Mouse (Mus musculus) ES-Bruce4 (cell line): Measurements from ENCODE around the gene Slc45a3. TPM values are rescaled to one million over a fixed set of nuclear protein-coding genes. Genes with fewer than 3 reads are reported as not detected.

ENCODE experiments used
- H3K27ac ChIP-seq: 2 replicates; pipeline ENCODE4 v1.5.1; 2012; ENCODE audit warnings: low read length, inconsistent platforms; ENCODE audit not compliant: insufficient read depth
- H3K27me3 ChIP-seq: 2 replicates; pipeline ENCODE4 v1.6.1; 2012; ENCODE audit warnings: mild to moderate bottlenecking, low read length, inconsistent platforms; ENCODE audit not compliant: control insufficient read depth, poor library complexity, insufficient read depth, severe bottlenecking
- H3K36me3 ChIP-seq: 2 replicates; pipeline ENCODE4 v1.6.1; 2012; ENCODE audit warnings: inconsistent platforms, mild to moderate bottlenecking, low read length, moderate library complexity; ENCODE audit not compliant: control insufficient read depth, poor library complexity, insufficient read depth, severe bottlenecking
- H3K4me1 ChIP-seq: one replicate; pipeline ENCODE4 v1.8.1; 2011; ENCODE audit warnings: low read length; ENCODE audit not compliant: control insufficient read depth, insufficient read depth
- H3K4me3 ChIP-seq: 2 replicates; pipeline ENCODE4 v1.5.1; 2011; ENCODE audit warnings: low read depth, mild to moderate bottlenecking, low read length
- H3K9ac ChIP-seq: 2 replicates; pipeline ENCODE4 v1.6.1; 2012; ENCODE audit warnings: low read depth, mild to moderate bottlenecking, inconsistent platforms; ENCODE audit not compliant: poor library complexity, severe bottlenecking
- H3K9me3 ChIP-seq: replicated peaks from 2 replicates; pipeline ENCODE4 v1.6.1; 2012; ENCODE audit warnings: mild to moderate bottlenecking, low read length, inconsistent platforms; ENCODE audit not compliant: control insufficient read depth, poor library complexity, insufficient read depth, severe bottlenecking
- CTCF ChIP-seq: IDR thresholded peaks from one replicate; pipeline ENCODE4 v1.8.1; 2011; ENCODE audit warnings: low read depth, low read length
- EP300 ChIP-seq: IDR thresholded peaks from 2 replicates; pipeline ENCODE4 v1.6.1; 2011; ENCODE audit warnings: low read depth, low read length; ENCODE audit not compliant: insufficient read depth
- POLR2A ChIP-seq: IDR thresholded peaks from one replicate; pipeline ENCODE4 v1.8.1; 2011; ENCODE audit warnings: low read length; ENCODE audit not compliant: insufficient read depth
- polyA plus RNA-seq: library from polyadenylated mRNA; stranded (reverse); fragments of >200 nt; gene quantifications from 2 replicates; pipeline ENCODE4 v1.2.4, GENCODE M21; 2011; ENCODE audit warnings: low read depth; ENCODE audit not compliant: missing spikeins, insufficient read depth, insufficient read length

The Slc45a3 gene
- polyA plus RNA-seq, 1 experiment, result 3.3 TPM

DNA sequence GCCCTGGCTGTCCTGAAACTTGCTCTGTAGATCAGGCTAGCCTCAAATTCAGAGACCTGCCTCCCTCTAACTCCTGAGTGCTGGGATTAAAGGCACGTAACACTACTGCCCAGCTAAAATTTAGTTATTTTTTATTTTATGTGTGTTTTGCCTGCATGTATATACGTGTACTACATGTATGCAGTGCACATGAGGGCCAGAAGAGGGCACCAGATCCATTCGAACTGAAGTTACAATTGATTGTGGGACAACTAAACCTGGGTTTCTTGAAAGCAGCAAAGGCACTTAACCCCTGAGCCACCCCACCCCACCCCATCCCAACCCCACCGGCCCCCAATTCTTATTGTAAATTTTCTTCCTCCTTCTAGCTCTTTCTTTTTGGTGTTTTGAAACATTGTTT, 32.3 kb downstream of the Slc45a3 start:
- Histone ChIP-seq H3K9me3 (no peaks in the 10 kb centered on the region), H3K4me1 (no peaks in the 10 kb centered on the region), H3K4me3 (no peak overlapping the region), H3K36me3 (no peaks in the 10 kb centered on the region), H3K27me3 (no peaks in the 10 kb centered on the region), H3K9ac (no peak overlapping the region), H3K27ac (no peak overlapping the region)
- TF ChIP-seq POLR2A (no peak), EP300 (no peak), CTCF (no peak)

DNA sequence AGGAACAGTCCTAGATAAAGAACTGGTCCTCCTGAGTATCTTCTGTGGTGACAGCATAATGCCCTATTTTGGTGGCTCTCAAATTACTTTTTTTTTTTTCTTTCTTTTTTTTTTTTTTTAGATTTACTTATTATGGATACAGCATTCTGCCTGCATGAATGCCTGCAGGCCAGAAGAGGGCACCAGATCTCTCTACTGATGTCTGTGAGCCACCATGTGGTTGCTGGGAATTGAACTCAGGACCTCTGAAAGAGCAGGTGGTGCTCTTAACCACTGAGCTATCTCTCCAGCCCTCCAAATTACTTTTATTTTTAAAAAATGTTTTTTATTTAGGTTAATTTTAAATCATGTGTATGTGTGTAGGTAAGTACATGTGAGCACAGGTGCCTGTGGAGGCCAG, 37.7 kb downstream of the Slc45a3 start:
- Histone ChIP-seq H3K4me3 (no peak overlapping the region), H3K9me3 (no peaks in the 10 kb centered on the region), H3K27me3 (no peaks in the 10 kb centered on the region), H3K27ac (no peak overlapping the region), H3K9ac (no peak overlapping the region), H3K4me1 (no peaks in the 10 kb centered on the region), H3K36me3 (no peaks in the 10 kb centered on the region)
- TF ChIP-seq POLR2A, result no peak
- TF ChIP-seq EP300, result no peak
- peak; percentile 48 for TF ChIP-seq CTCF

DNA sequence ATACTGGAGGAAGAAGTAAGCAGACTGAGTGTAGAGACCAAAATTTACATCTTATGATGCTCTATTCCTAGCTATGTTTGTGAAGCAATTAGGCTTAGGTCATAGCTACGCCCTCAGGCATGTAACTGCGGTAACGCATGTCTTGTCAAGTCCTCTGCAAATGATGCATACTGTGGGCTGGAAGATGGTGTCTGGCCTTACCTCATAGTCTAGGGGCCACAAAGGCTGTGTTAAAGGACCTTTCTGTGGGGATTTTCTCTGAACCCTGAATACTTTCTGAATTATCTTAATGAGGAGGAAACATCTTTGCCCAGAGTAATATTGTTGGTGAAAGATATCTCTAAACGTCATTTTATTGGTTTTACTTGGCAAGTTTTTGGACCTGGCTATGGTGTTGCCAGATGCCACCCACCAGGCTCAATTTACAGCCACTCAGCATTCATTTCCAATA, 39.1 kb downstream of the Slc45a3 start:
- H3K27ac ChIP-seq, result no peak overlapping the region
- no peaks in the 10 kb centered on the region for H3K9me3 ChIP-seq
- no peaks in the 10 kb centered on the region for H3K4me1 ChIP-seq
- no peaks in the 10 kb centered on the region for H3K27me3 ChIP-seq
- H3K36me3 ChIP-seq, result no peaks in the 10 kb centered on the region
- no peak overlapping the region for H3K4me3 ChIP-seq
- TF ChIP-seq EP300 (no peak), POLR2A (no peak), CTCF (no peak)
- no peak overlapping the region for H3K9ac ChIP-seq

DNA sequence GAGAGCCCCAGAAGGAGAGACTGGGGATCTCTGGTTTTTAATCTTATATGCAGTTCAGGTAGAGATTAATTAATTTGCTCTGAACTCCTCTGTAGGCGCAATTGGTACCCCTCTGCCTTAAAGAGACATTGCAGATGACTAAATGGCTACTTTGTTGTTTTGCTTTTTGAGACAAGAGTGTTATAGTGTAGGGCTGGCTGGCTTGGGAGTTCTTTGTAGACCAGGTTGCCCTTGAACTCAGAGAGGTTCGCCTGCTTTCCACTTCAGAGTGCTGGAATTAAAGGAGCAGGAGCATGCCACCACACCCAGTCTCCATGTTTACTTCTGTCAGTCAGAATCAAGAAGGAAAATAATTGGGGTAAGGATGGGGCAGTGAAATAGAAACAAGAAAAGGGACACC, 40.3 kb downstream of the Slc45a3 start:
- Histone ChIP-seq H3K9ac (no peak overlapping the region), H3K4me3 (no peak overlapping the region), H3K4me1 (no peaks in the 10 kb centered on the region), H3K36me3 (no peaks in the 10 kb centered on the region), H3K27me3 (no peaks in the 10 kb centered on the region), H3K9me3 (no peaks in the 10 kb centered on the region), H3K27ac (no peak overlapping the region)
- no peak for TF ChIP-seq EP300
- no peak for TF ChIP-seq CTCF
- no peak for TF ChIP-seq POLR2A

DNA sequence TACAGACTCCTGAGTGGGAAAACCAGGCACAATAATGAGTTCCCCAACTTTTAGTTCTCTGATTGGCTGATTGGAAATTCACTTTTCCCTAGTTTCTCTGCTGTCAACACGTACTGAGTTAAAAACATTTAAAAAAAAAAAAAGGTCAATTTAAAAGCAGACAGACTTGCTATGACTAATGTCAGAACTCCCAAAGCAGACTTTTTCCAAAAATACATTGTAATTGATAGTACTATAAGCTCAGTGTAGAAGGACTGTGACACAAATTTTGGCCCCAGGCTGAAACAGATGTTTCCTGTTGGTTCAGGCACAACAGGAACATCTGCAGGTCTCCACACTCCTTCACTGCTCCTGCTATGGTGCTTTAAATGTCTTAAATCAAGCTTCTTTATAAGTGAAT, 41.0 kb downstream of the Slc45a3 start:
- Histone ChIP-seq H3K27me3 (no peaks in the 10 kb centered on the region), H3K9me3 (no peaks in the 10 kb centered on the region), H3K4me3 (no peak overlapping the region), H3K27ac (no peak overlapping the region), H3K9ac (no peak overlapping the region), H3K4me1 (no peaks in the 10 kb centered on the region), H3K36me3 (no peaks in the 10 kb centered on the region)
- TF ChIP-seq EP300 (no peak), POLR2A (no peak), CTCF (no peak)

DNA sequence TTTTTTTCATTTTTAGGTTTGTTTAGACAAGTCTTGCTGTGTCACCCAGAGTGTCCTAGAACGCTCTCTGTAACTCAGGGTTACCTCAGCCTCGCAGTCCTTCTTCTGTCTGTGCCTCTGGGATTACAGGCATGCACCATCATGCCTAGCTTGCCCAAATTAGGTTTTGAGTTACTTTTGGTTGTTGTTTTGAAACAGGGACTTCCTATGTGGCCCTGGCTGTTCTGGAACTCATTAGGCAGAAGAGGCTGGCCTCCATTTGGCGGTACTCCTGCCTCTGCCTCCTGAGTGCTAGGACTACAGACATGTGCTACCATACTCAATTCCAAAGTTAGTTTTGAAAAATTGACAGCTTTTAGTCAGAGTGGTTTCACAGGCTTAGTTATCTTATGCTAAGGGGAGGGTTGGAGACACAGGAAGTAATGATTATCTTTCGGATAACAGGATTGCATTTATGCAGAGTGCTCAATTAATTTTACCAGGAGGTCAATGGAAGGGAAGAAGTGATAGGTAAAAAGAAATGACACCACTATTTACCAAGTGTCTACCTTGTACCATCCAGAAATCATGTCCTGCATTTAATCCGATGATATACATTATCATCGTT, 41.9 kb downstream of the Slc45a3 start:
- Histone ChIP-seq H3K9ac (no peak overlapping the region), H3K27me3 (no peaks in the 10 kb centered on the region), H3K4me3 (no peak overlapping the region), H3K4me1 (peaks cover 2% of the 10 kb centered on the region), H3K27ac (no peak overlapping the region), H3K36me3 (no peaks in the 10 kb centered on the region), H3K9me3 (no peaks in the 10 kb centered on the region)
- TF ChIP-seq CTCF, result no peak
- TF ChIP-seq EP300, result no peak
- no peak for TF ChIP-seq POLR2A
